Mouse (Mus musculus): ENCODE data around the gene Rassf1.

GRCm38 (mm10) chr9:107570845-107571244, 19.5 kb downstream of the Rassf1 start:
- TF ChIP-seq CTCF (IDR thresholded peaks at IDR 0.05; ENCODE audit: low read depth), result no peak
- peak; percentile 84 for TF ChIP-seq EP300 (IDR thresholded peaks at IDR 0.05; ENCODE audit: low read depth)
